Mouse (Mus musculus) adrenal gland, adult (tissue): ENCODE results near the gene Ppara.

Experiments
- DNase-seq, 2 experiments: peaks; one replicate each; pipeline ENCODE4 v3.0.0; 2022 to 2023; ENCODE audit warnings: low spot score in 1 of 2; ENCODE audit not compliant: inconsistent age in 2 of 2

Gene Ppara

GRCm38 (mm10) chr15:85836887-85837286 is 102.1 kb downstream of the Ppara start:
- no peak for DNase-seq

- DNase-seq = peak in 1 of 2 experiments; percentile 49
These were observed 106.2 kb downstream of the Ppara start for GRCm38 (mm10) chr15:85840983-85841382.

- no peak for DNase-seq
These were observed 107.1 kb downstream of the Ppara start for GRCm38 (mm10) chr15:85841796-85842360.

GRCm38 (mm10) chr15:85845071-85845470 is 110.3 kb downstream of the Ppara start:
- no peak for DNase-seq

GRCm38 (mm10) chr15:85851656-85852392 is 117.0 kb downstream of the Ppara start:
- DNase-seq = no peak
